Mouse (Mus musculus): Measurements from ENCODE around the gene Trim42. TPM values are rescaled to one million over a fixed set of nuclear protein-coding genes. Genes with fewer than 3 reads are reported as not detected.

Gene Trim42
- polyA plus RNA-seq, 1 experiment from 2014 or later = not detected

- no peak overlapping the region for H3K27ac ChIP-seq (ENCODE audit: low read length)
- no peaks in the 10 kb centered on the region for H3K27me3 ChIP-seq (ENCODE audit: control insufficient read depth, insufficient read depth, low read depth, low read length)
- H3K9me3 ChIP-seq (replicated peaks; ENCODE audit: control insufficient read depth, low read length, poor library complexity, severe bottlenecking) = no peaks in the 10 kb centered on the region
- WGBS = 90% methylated on average over 7 of the region's 7 CpGs
- no peaks in the 10 kb centered on the region for H3K4me1 ChIP-seq (ENCODE audit: control insufficient read depth, insufficient read depth, low read length)
- no peak for ATAC-seq
- no peak overlapping the region for H3K9ac ChIP-seq (ENCODE audit: low read depth, low read length)
- no peak overlapping the region for H3K4me2 ChIP-seq (ENCODE audit: low read length)
- no peaks in the 10 kb centered on the region for H3K36me3 ChIP-seq (ENCODE audit: control insufficient read depth, insufficient read depth, low read length)
- no peak overlapping the region for H3K4me3 ChIP-seq (ENCODE audit: low read depth, low read length)
These were observed 58.1 kb downstream of the Trim42 start for GRCm38 (mm10) chr9:97311614-97312013.

GRCm38 (mm10) chr9:97309509-97310053 is 60.2 kb downstream of the Trim42 start:
- 91% methylated on average over 7 of the region's 7 CpGs for WGBS
- Histone ChIP-seq H3K4me1 (ENCODE audit: control insufficient read depth, insufficient read depth, low read length) (no peaks in the 10 kb centered on the region), H3K27me3 (ENCODE audit: control insufficient read depth, insufficient read depth, low read depth, low read length) (no peaks in the 10 kb centered on the region), H3K4me2 (ENCODE audit: low read length) (no peak overlapping the region), H3K4me3 (ENCODE audit: low read depth, low read length) (no peak overlapping the region), H3K36me3 (ENCODE audit: control insufficient read depth, insufficient read depth, low read length) (no peaks in the 10 kb centered on the region), H3K9me3 (replicated peaks; ENCODE audit: control insufficient read depth, low read length, poor library complexity, severe bottlenecking) (no peaks in the 10 kb centered on the region), H3K27ac (ENCODE audit: low read length) (no peak overlapping the region), H3K9ac (ENCODE audit: low read depth, low read length) (no peak overlapping the region)
- no peak for ATAC-seq

GRCm38 (mm10) chr9:97307705-97308485 is 61.9 kb downstream of the Trim42 start:
- 53% methylated on average over 6 of the region's 6 CpGs for WGBS
- Histone ChIP-seq H3K4me3 (ENCODE audit: low read depth, low read length) (no peak overlapping the region), H3K27ac (ENCODE audit: low read length) (no peak overlapping the region), H3K36me3 (ENCODE audit: control insufficient read depth, insufficient read depth, low read length) (no peaks in the 10 kb centered on the region), H3K27me3 (ENCODE audit: control insufficient read depth, insufficient read depth, low read depth, low read length) (no peaks in the 10 kb centered on the region), H3K4me2 (ENCODE audit: low read length) (no peak overlapping the region), H3K9ac (ENCODE audit: low read depth, low read length) (no peak overlapping the region), H3K9me3 (replicated peaks; ENCODE audit: control insufficient read depth, low read length, poor library complexity, severe bottlenecking) (no peaks in the 10 kb centered on the region), H3K4me1 (ENCODE audit: control insufficient read depth, insufficient read depth, low read length) (no peaks in the 10 kb centered on the region)
- ATAC-seq = no peak

Data from midbrain, embryonic 16.5 days (tissue).